Mouse (Mus musculus): ENCODE measurements around the gene Sgce. TPM values are rescaled to one million over a fixed set of nuclear protein-coding genes. Genes with fewer than 3 reads are reported as not detected.

The Sgce gene
- polyA plus RNA-seq, 1 experiment, result 2.7 TPM

DNA sequence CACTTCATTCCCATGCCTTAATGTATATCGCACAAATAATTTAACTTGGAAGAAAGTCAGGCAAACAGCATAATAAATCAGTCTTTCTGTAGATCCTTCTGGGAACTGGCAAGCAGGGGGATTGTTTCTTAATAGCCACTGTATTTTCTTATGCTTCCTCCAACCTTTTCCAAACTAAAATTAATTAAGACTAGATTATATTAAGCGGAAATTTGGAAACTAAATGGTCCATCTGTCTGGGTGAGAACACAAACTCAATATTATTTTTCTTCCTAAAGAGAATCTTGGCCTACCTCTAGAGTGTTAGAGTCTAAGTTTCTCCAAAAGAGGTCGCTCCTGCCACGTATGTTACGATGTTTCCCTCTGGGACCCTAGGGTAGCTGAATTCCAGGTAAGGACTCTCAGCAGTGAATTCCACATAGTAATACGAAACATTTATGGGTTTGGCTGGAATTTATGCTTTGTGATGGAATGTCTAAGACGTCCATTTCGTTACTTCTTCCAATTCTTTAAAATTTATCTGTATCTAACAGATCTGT, 94.3 kb downstream of the Sgce start:
- H3K36me3 ChIP-seq (ENCODE audit: control insufficient read depth, insufficient read depth, low read length), result no peaks in the 10 kb centered on the region
- no peaks in the 10 kb centered on the region for H3K4me1 ChIP-seq (ENCODE audit: control insufficient read depth, insufficient read depth, insufficient read length, low read length)
- no peak overlapping the region for H3K27ac ChIP-seq (ENCODE audit: insufficient read depth, low read depth, low read length)
- no peaks in the 10 kb centered on the region for H3K27me3 ChIP-seq (ENCODE audit: control insufficient read depth, insufficient read depth, low read length)
- TF ChIP-seq POLR2A (IDR thresholded peaks at IDR 0.05; ENCODE audit: low read depth, low read length), result no peak
- TF ChIP-seq CTCF (IDR thresholded peaks at IDR 0.05; ENCODE audit: extremely low read depth, insufficient read length, insufficient replicate concordance, low read depth, low read length), result no peak
- WGBS, result 83% methylated on average over 8 of the region's 8 CpGs
- H3K4me3 ChIP-seq (ENCODE audit: low read depth, low read length), result no peak overlapping the region

GRCm38 (mm10) chr6:4647351-4647750, 99.7 kb downstream of the Sgce start:
- no peak overlapping the region for H3K27ac ChIP-seq (ENCODE audit: insufficient read depth, low read depth, low read length)
- no peaks in the 10 kb centered on the region for H3K4me1 ChIP-seq (ENCODE audit: control insufficient read depth, insufficient read depth, insufficient read length, low read length)
- no peak overlapping the region for H3K4me3 ChIP-seq (ENCODE audit: low read depth, low read length)
- H3K36me3 ChIP-seq (ENCODE audit: control insufficient read depth, insufficient read depth, low read length), result no peaks in the 10 kb centered on the region
- no peaks in the 10 kb centered on the region for H3K27me3 ChIP-seq (ENCODE audit: control insufficient read depth, insufficient read depth, low read length)
- TF ChIP-seq POLR2A (IDR thresholded peaks at IDR 0.05; ENCODE audit: low read depth, low read length) (no peak), CTCF (IDR thresholded peaks at IDR 0.05; ENCODE audit: extremely low read depth, insufficient read length, insufficient replicate concordance, low read depth, low read length) (no peak)
- WGBS, result 34% methylated on average over 3 of the region's 3 CpGs

DNA sequence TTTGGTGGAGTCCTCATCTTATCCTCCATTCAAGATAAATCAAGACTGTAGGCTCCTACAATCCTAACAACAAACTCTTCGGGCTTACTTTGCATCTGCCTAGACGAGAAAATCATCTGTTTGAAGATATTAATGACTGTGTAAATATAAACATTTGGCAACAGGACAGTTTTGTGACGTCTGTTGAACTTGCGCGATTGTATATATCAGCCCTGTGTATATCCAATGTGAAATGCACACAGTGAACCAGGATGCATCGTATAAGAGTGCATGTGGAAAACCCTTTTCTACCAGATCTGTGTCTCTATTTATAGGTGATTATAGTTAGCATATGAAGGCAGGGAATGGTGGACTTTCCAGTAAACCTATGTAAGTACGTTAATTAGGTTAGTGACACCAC, 104.9 kb downstream of the Sgce start:
- Histone ChIP-seq H3K36me3 (ENCODE audit: control insufficient read depth, insufficient read depth, low read length) (0 out of 2 replicates have a peak, but pooled peaks cover 3% of the 10 kb centered on the region), H3K4me3 (ENCODE audit: low read depth, low read length) (no peak overlapping the region), H3K27me3 (ENCODE audit: control insufficient read depth, insufficient read depth, low read length) (no peaks in the 10 kb centered on the region), H3K27ac (ENCODE audit: insufficient read depth, low read depth, low read length) (no peak overlapping the region), H3K4me1 (ENCODE audit: control insufficient read depth, insufficient read depth, insufficient read length, low read length) (no peaks in the 10 kb centered on the region)
- WGBS, result 79% methylated on average over 7 of the region's 7 CpGs
- no peak for TF ChIP-seq POLR2A (IDR thresholded peaks at IDR 0.05; ENCODE audit: low read depth, low read length)
- TF ChIP-seq CTCF (IDR thresholded peaks at IDR 0.05; ENCODE audit: extremely low read depth, insufficient read length, insufficient replicate concordance, low read depth, low read length), result no peak

- WGBS, result 71% methylated on average over 1 of the region's 1 CpGs
- no peaks in the 10 kb centered on the region for H3K4me1 ChIP-seq (ENCODE audit: control insufficient read depth, insufficient read depth, insufficient read length, low read length)
- H3K36me3 ChIP-seq (ENCODE audit: control insufficient read depth, insufficient read depth, low read length), result 0 out of 2 replicates have a peak, but pooled peaks cover 5% of the 10 kb centered on the region
- no peak overlapping the region for H3K27ac ChIP-seq (ENCODE audit: insufficient read depth, low read depth, low read length)
- H3K27me3 ChIP-seq (ENCODE audit: control insufficient read depth, insufficient read depth, low read length), result no peaks in the 10 kb centered on the region
- no peak overlapping the region for H3K4me3 ChIP-seq (ENCODE audit: low read depth, low read length)
- TF ChIP-seq POLR2A (IDR thresholded peaks at IDR 0.05; ENCODE audit: low read depth, low read length), result no peak
- no peak for TF ChIP-seq CTCF (IDR thresholded peaks at IDR 0.05; ENCODE audit: extremely low read depth, insufficient read length, insufficient replicate concordance, low read depth, low read length)
Observed at GRCm38 (mm10) chr6:4634804-4635203, 112.2 kb downstream of the Sgce start.

DNA sequence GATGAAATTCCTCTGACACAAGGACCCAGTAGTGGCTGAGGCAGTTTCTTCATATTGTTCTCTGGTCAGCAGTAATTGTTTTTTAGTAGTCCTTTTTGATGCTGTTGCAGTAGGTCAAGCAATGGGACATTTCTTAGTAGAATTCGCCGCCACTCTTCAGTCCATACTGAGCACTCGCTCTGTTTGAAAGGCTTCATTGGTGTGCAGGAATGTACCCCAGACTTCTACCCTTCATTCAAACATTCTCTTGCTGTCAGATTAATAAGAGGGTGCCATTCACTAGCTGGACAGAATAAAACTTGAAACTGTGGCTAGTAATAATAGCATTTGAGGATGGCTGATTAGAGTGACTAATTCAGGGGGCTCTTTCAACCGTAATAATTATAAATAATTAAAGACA, 113.8 kb downstream of the Sgce start:
- 95% methylated on average over 4 of the region's 4 CpGs for WGBS
- no peaks in the 10 kb centered on the region for H3K4me1 ChIP-seq (ENCODE audit: control insufficient read depth, insufficient read depth, insufficient read length, low read length)
- H3K4me3 ChIP-seq (ENCODE audit: low read depth, low read length), result no peak overlapping the region
- no peaks in the 10 kb centered on the region for H3K27me3 ChIP-seq (ENCODE audit: control insufficient read depth, insufficient read depth, low read length)
- TF ChIP-seq CTCF (IDR thresholded peaks at IDR 0.05; ENCODE audit: extremely low read depth, insufficient read length, insufficient replicate concordance, low read depth, low read length), result no peak
- TF ChIP-seq POLR2A (IDR thresholded peaks at IDR 0.05; ENCODE audit: low read depth, low read length), result no peak
- H3K36me3 ChIP-seq (ENCODE audit: control insufficient read depth, insufficient read depth, low read length), result 0 out of 2 replicates have a peak, but pooled peaks cover 5% of the 10 kb centered on the region
- no peak overlapping the region for H3K27ac ChIP-seq (ENCODE audit: insufficient read depth, low read depth, low read length)

GRCm38 (mm10) chr6:4631464-4631863, 115.5 kb downstream of the Sgce start:
- no peak for TF ChIP-seq POLR2A (IDR thresholded peaks at IDR 0.05; ENCODE audit: low read depth, low read length)
- TF ChIP-seq CTCF (IDR thresholded peaks at IDR 0.05; ENCODE audit: extremely low read depth, insufficient read length, insufficient replicate concordance, low read depth, low read length), result no peak
- Histone ChIP-seq H3K36me3 (ENCODE audit: control insufficient read depth, insufficient read depth, low read length) (0 out of 2 replicates have a peak, but pooled peaks cover 5% of the 10 kb centered on the region), H3K4me1 (ENCODE audit: control insufficient read depth, insufficient read depth, insufficient read length, low read length) (no peaks in the 10 kb centered on the region), H3K4me3 (ENCODE audit: low read depth, low read length) (no peak overlapping the region), H3K27me3 (ENCODE audit: control insufficient read depth, insufficient read depth, low read length) (no peaks in the 10 kb centered on the region), H3K27ac (ENCODE audit: insufficient read depth, low read depth, low read length) (no peak overlapping the region)
- WGBS, result 45% methylated on average over 3 of the region's 3 CpGs

Other genes starting within 250 kb of the Sgce start
- 31.8 and 39.8 TPM in 2 replicates for gene Col1a2, start 242.4 kb downstream of the Sgce start, polyA plus RNA-seq (2012; rRNA removed)
- 4.5 and 4.9 TPM in 2 replicates for gene Casd1, start 146.4 kb downstream of the Sgce start, polyA plus RNA-seq (2012; rRNA removed)
- gene Peg10, start 99 bp upstream of the Sgce start, polyA plus RNA-seq (2012; rRNA removed), result 0.16 and 0.28 TPM in 2 replicates
- gene Ppp1r9a, start 155.7 kb upstream of the Sgce start, polyA plus RNA-seq (2012; rRNA removed), result 0.74 and 1.1 TPM in 2 replicates